Comparison of ENCODE assay signal across 28 mouse cellular contexts in genomic region chr2:13800639-13801038, GRCm38 (mm10). TPM values are rescaled to one million over a fixed set of nuclear protein-coding genes. Genes with fewer than 3 reads are reported as not detected.
"Had no signal": no experiment of that assay in that cellular context is flagged by ENCODE, and none has a peak within 500 bp of the region (broad histone marks: within the 10 kb centered on the region; RNA-seq: fewer than 3 reads in every experiment).

No protein-coding gene starts in this region.

- H3K4me1 ChIP-seq: embryonic facial prominence, embryonic 12.5 days; embryonic facial prominence, embryonic 13.5 days; embryonic facial prominence, embryonic 15.5 days; forebrain, embryonic 10.5 days; forebrain, embryonic 12.5 days; forebrain, embryonic 13.5 days; forebrain, embryonic 15.5 days had no signal

- H3K9ac ChIP-seq: embryonic facial prominence, embryonic 12.5 days; embryonic facial prominence, embryonic 13.5 days; embryonic facial prominence, embryonic 15.5 days; forebrain, embryonic 12.5 days; forebrain, embryonic 13.5 days; forebrain, embryonic 15.5 days; forebrain, postnatal 0 days had no signal

- H3K36me3 ChIP-seq: embryonic facial prominence, embryonic 10.5 days; embryonic facial prominence, embryonic 12.5 days; embryonic facial prominence, embryonic 13.5 days; embryonic facial prominence, embryonic 15.5 days; forebrain, embryonic 10.5 days; forebrain, embryonic 12.5 days; forebrain, embryonic 15.5 days had no signal

- DNase-seq: cerebellum, adult 2 months; cerebellum, adult 8-10 months; cerebellum, adult 9-10 months; cerebellum, adult 9-11 months; cerebellum, postnatal 10 days; cerebellum, postnatal 14 days; cerebellum, postnatal 25 days; cerebellum, postnatal 36 days; embryo, embryonic 11 days; forebrain, postnatal 0 days; gastrocnemius, adult 2 months; gastrocnemius, postnatal 10 days; gastrocnemius, postnatal 14 days; gastrocnemius, postnatal 25 days; gastrocnemius, postnatal 36 days; heart, adult 18-20 months; heart, adult 2 months had no signal

- H3K9me3 ChIP-seq: embryonic facial prominence, embryonic 10.5 days; embryonic facial prominence, embryonic 12.5 days; embryonic facial prominence, embryonic 13.5 days; embryonic facial prominence, embryonic 15.5 days; forebrain, embryonic 10.5 days; forebrain, embryonic 12.5 days; forebrain, embryonic 13.5 days; forebrain, embryonic 15.5 days had no signal

- H3K27ac ChIP-seq: embryonic facial prominence, embryonic 10.5 days; embryonic facial prominence, embryonic 12.5 days; embryonic facial prominence, embryonic 13.5 days; embryonic facial prominence, embryonic 15.5 days; forebrain, embryonic 10.5 days; forebrain, embryonic 12.5 days; forebrain, embryonic 13.5 days; forebrain, embryonic 15.5 days; gastrocnemius, adult 2 months; heart, adult 2 months had no signal

- H3K4me3 ChIP-seq: embryonic facial prominence, embryonic 10.5 days; embryonic facial prominence, embryonic 12.5 days; embryonic facial prominence, embryonic 13.5 days; embryonic facial prominence, embryonic 15.5 days; erythroblast, embryonic 14.5 days; forebrain, embryonic 10.5 days; forebrain, embryonic 12.5 days; forebrain, embryonic 13.5 days; forebrain, embryonic 15.5 days; gastrocnemius, adult 2 months; heart, adult 2 months had no signal

- H3K27me3 ChIP-seq: embryonic facial prominence, embryonic 12.5 days; embryonic facial prominence, embryonic 13.5 days; forebrain, embryonic 13.5 days; forebrain, embryonic 15.5 days had no signal

- H3K4me2 ChIP-seq: embryonic facial prominence, embryonic 12.5 days; embryonic facial prominence, embryonic 13.5 days; embryonic facial prominence, embryonic 15.5 days; forebrain, embryonic 12.5 days; forebrain, embryonic 13.5 days; forebrain, embryonic 15.5 days had no signal

- ATAC-seq: forebrain, embryonic 13.5 days; forebrain, embryonic 14.5 days; forebrain, embryonic 15.5 days; forebrain, embryonic 16.5 days; forebrain, postnatal 0 days had no signal

RNA-seq across cellular contexts. Expression of gene St8sia6, which starts 6.8 kb away (rescaled TPM):
- polyA plus RNA-seq: erythroblast, embryonic 14.5 days had no signal
